Mouse (Mus musculus): ENCODE measurements around the gene Adad1.

DNA sequence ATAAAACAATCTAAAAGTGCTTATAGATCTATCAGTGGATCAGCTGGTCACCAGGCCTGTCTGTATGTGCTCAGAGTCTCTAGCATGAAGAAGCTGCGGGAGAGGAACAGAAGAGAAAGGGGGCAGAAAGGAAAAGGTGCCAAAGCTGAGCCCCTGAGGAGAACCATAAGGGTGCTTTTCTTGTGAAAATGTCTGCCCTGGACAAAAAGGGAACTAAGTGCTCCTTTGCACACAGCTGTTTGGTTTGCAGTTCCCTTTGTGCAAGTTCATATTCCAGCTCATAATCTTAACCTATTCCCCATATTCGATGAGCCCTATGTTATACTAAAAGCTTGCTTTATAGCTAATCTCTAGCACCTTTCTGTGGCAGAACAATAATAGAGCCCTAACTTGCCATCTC is 25.3 kb upstream of the Adad1 start:
- no peak for TF ChIP-seq POLR2A (IDR thresholded peaks at IDR 0.05; ENCODE audit: low read depth, low read length)
- TF ChIP-seq CTCF (IDR thresholded peaks at IDR 0.05; ENCODE audit: extremely low read depth, insufficient read length, insufficient replicate concordance, low read depth, low read length), result no peak

Data from small intestine, adult 2 months (tissue).